Mouse (Mus musculus): ENCODE results near the gene Endou.
"Not testable (repeated sequence)": the region's sequence is repeated elsewhere in the genome, so short reads cannot be mapped to it uniquely, and the experiment has no call there.

- not testable (repeated sequence) for TF ChIP-seq CTCF (IDR thresholded peaks at IDR 0.05; ENCODE audit: low read depth, low read length); POLR2A (IDR thresholded peaks at IDR 0.05; ENCODE audit: borderline replicate concordance, low read depth, low read length)
These were observed 62.8 kb downstream of the Endou start for GRCm38 (mm10) chr15:97668158-97668877.

Measured in bone marrow macrophage, adult 2 months (primary cell).